Mouse (Mus musculus) kidney, adult 8-10 months (tissue): ENCODE results near the gene Dctn2.

ENCODE experiments used
- DNase-seq, 2 experiments: peaks; one replicate each; pipeline ENCODE4 v3.0.0; 2022

The Dctn2 gene

DNA sequence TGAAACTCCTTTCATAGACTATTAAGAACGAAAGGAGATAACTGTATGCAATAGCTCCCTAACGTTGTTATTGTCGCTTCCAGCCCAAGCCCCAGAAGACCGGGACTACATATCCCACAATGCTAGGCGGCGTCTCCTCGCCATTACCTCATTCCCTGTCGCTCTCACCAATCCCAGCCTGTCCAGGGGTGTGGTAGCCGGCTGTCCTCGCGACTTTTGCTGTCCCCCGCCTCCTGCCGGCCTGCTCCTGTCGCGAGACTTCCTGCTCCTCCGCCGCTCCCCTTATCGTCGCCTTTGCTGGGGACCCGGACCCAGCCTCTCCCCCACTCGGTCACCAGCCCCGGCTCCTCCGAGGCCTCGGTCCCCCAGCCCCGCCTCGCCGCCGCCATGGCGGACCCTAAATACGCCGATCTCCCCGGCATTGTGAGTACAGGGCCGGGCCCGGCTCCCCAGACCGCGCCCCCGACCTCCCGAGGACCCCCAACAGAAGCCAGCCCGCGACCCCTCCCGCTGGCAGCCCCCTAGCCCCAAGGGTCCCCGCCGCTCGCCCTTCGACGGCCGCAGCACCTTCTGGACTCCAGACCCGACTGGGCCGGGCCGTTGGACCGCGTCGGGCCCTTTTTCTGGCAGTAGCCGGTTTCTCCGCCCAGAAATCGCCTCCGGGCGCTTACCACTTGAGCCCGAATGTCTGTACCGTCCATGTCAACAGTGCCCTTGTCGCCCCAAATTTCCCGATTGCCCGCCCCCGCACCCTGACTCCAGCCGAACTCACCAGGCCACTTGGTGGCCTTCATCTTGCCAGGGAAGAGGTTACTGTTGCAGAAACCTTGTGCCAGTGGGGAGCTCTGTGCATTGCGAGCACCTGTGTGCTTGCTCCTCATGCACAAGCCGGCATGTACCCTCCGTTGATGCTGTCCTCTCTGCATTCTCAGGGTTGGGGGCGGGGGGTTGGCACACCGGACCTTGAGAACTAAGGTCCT is at the start of gene Dctn2:
TSS of gene Dctn2 (plus strand) at position 257 of the 980 bp plus-strand sequence.
- peak; percentile 95 to 96 for DNase-seq

- DNase-seq: no peak
These were observed 49.7 kb upstream of the Dctn2 start for GRCm38 (mm10) chr10:127216456-127216855.

DNA sequence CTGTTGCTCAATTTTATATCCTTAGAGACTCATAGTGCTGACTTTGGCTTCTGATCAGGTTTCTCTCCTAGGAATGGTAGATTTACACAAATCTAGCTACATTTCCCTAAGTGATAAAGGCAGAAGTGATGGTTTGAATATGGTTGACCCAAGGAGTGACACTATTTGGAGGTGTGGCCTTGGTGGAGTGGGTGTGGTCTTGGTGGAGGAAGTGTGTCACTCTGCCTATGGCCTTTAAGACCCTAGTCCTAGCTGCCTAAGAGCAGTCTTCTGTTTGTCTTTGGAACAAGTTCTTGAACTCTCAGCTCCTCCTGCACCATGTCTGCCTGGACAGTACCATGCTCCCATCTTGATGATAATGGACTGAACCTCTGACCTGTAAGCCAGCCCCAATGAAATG is 49.0 kb upstream of the Dctn2 start:
- no peak for DNase-seq

GRCm38 (mm10) chr10:127218339-127218738 is 47.8 kb upstream of the Dctn2 start:
- no peak for DNase-seq

GRCm38 (mm10) chr10:127225213-127225612 is 41.0 kb upstream of the Dctn2 start:
- no peak for DNase-seq

DNA sequence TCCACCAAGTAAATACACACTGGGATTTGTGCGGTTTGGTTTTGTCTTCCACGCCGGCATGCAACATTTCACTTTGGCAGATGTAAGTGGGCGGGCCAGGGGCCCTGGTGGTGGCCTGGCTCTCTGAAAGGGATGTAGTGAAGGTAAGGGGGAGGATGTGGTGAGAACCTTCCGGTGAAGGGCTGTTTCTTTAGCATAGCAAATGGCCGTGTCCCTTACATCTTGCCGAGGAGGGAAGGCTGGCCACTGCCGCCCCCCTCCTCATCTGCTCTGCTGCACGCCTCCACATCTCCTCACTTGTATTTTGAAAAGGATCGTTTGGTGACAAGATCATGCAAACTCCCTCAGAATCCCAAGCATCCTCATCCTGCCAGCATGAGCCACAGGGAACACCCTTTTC is 40.4 kb upstream of the Dctn2 start:
- no peak for DNase-seq

GRCm38 (mm10) chr10:127226318-127226895 is 39.8 kb upstream of the Dctn2 start:
- DNase-seq: peak in 1 of 2 experiments; percentile 31

- no peak for DNase-seq
These were observed 39.0 kb upstream of the Dctn2 start for GRCm38 (mm10) chr10:127227163-127227562.

DNA sequence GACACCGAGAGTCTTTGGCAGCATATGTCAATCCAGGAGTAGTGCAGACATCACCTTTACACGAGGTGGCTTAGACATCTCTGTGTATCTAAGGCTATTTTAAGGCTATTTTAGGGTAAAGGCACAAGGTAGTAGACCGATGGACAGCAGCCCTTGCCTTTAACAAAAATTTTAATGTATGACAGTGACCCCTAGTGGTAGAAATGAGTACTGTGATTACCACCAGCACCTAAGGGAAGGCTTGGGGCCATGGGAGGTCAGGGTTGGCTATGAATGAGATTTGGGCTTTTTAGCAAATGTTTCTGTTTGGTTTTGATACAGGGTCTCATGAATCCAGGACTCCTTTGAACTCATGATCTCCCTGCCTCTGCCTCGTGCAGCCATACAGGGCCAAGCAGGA is 37.3 kb upstream of the Dctn2 start:
- DNase-seq: peak; percentile 38 to 54

GRCm38 (mm10) chr10:127230693-127231092 is 35.5 kb upstream of the Dctn2 start:
- DNase-seq: no peak

DNA sequence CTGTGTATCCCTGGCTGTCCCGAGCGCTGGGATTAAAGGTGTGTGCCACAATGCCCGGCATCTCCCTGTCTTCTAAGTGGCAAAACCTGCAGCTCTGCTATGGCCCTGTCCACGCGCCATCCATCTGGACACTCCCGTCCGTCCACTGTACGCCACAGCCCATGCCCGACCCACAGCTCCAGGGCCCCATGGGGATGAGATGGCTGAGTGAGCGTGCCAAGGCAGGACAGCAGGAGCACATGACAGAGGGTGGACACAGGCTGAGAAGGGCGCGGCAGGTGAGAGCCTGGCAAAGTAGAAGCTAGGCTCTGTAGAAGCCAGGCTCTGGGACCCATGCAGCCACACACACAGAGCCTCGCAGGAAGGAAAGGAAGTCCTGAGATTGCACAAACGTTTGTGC is 34.4 kb upstream of the Dctn2 start:
- DNase-seq: no peak

GRCm38 (mm10) chr10:127233141-127233540 is 33.0 kb upstream of the Dctn2 start:
- no peak for DNase-seq

- DNase-seq: no peak
These were observed 29.6 kb upstream of the Dctn2 start for GRCm38 (mm10) chr10:127236541-127236940.

GRCm38 (mm10) chr10:127238241-127238824 is 27.8 kb upstream of the Dctn2 start:
- no peak for DNase-seq

DNA sequence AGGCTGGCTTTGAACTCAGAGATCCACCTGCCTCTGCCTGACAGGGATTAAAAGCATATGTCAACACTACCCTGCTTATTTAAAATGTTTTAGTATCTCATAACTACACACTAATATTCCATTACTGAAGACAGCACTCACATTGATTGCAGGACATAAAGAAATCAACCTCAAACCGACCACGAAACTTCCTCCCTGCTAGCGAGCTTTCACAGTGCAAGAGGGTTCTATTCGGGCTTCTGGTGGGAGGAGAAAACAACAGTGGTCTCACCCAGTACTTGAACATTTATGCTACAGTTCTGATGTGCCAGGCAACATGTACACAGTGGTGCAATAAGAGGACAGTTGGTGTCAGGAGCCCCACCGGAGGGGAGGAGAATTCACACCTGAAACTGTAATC is 15.4 kb upstream of the Dctn2 start:
- DNase-seq: no peak

DNA sequence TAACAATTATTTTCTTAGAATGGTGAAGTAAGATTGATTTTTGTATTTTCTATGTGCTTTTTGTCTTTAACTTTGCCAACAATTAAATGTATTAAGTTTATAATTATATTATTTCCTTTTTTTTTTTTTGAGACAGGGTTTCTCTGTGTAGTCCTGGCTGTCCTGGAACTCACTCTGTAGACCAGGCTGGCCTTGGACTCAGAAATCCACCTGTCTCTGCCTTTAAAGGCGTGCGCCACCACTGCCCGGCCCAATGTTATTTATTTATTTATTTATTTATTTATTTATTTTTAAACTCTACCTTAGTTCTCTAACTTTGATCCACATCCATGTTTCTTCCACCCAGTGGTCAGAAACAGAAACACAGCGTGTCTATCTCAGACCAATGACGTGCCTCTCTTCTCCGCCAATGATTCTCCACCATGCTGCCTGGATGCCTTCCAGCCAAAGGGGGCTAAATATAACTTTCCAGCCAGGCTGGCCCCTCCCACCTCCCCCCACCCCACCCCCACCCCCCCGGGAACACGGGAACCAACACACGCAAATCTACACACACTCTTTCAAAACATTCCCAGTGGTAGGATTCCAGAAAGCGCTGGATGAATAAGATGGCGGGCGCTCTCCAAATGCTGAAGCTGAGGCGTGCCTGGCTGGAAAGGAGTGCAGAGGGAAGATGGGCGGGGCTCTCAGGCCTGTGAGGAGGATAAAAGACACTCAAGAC is 10.4 kb upstream of the Dctn2 start:
- peak; percentile 33 to 53 for DNase-seq

- DNase-seq: no peak
These were observed 8.4 kb upstream of the Dctn2 start for GRCm38 (mm10) chr10:127257790-127258189.

DNA sequence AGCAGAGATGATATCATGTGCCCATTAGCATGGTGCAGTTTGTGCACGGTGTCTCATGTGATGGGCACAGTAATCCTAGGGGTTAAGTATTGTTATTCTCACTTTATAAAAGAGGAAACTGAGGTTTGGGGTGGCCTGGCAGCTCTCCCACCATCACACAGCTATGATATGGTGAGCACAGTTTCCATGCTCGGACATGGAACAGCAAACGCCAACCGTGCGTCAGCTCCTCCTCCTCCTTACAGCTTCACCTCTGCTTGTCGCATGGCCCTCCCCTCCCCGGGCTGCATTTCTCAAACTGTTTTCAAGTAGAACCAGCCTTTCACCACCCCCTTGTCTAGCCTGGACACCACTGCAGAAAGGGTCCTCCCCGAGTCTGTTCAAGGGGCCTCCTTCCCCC is 7.7 kb upstream of the Dctn2 start:
- DNase-seq: no peak

DNA sequence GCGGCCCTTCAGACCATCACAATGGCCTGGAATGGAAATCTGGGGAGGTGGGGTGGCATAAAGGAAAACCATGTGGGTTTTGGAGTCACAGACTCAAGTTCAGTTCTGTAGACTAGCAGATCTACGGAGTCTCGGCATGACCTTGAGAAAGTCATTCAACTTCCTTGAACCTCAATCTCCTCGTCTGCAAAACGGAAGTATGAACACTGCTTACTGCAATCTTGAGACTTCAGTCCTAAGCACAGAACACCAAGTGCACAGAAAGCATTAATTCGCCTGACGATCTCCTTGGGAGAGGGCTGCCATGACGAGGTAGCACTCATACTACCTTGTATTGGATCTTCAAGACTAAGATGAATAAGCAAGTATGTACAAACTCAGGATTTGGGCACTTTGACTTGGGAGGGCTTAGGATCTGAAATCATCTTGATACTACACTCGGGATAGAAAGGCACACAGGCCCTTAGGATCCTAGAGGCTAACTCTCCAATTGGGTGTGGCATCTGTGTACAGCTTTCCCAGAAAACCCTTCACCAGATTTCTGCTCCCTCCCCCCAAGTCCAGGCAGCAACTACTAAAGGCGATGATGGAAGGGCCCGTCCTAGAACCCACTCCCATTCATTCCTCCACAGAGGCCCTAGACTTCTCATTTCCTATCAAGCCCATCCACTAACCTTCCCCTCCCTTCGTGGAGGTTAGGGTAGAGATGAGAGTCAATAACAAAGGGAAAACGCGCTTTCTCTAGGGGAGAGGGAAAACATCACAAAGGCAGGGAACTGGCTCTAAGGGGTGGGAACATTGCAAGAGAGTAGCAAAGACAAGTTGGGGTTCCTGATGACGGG is 4.2 kb upstream of the Dctn2 start:
- no peak for DNase-seq

GRCm38 (mm10) chr10:127262548-127263398 is 3.4 kb upstream of the Dctn2 start, which contains the start of gene Kif5a:
Gene Kif5a, minus strand, starts transcription at chr10:127263348.
- DNase-seq: peak in 1 of 2 experiments; percentile 16

DNA sequence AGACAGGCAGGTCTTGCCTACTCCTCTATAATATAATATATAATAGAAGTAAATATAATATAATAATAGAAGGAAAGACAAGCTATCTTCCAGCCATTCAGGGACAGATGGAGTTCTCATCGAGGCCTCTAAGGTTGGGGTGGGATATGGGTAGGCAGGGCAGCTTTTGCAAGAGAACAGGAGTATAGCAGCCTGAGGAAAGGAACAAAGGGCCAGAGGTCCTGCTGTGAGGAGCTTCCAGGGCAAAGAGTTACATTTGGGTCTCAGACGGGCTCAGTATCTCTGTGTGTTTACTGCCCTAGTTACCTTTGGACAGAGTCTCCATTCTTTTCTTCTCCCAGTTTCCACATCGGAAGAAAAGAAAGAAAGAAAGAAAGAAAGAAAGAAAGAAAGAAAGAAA is 2.5 kb upstream of the Dctn2 start:
- DNase-seq: no peak
